Mouse (Mus musculus) activated CD4-positive, CD25-positive, alpha-beta regulatory T cell (primary cell): ENCODE measurements around the gene Olfr1168. TPM values are rescaled to one million over a fixed set of nuclear protein-coding genes. Genes with fewer than 3 reads are reported as not detected.

Experiments
- polyA plus RNA-seq, 2 experiments: library from polyadenylated mRNA; unstranded; fragments of 100-300 nt; shearing (Covaris generic); gene quantifications; one replicate each; pipeline ENCODE4 v1.2.1; 2017

The Olfr1168 gene
- not detected for polyA plus RNA-seq

DNA sequence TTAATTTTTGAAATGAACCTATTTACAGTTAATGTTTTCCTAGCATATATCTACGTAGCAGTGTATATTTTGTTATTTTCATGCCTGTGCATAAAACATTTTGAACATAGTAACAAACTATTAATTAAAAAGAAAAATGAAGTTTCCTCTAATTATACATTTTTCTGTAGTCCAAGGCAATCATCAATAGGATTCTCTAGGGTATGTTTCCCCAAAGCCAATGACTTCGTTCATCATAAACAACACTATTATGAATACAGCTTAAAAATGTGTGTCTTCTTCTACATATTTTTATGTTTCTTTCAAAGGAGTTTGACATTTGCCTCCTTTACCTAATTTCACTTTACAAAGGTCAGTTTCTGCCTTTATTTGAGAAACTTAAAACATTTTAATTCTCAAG is at the start of gene Olfr1168:
Gene Olfr1168 (plus strand): TSS at position 301 of the 400 bp plus-strand sequence.

DNA sequence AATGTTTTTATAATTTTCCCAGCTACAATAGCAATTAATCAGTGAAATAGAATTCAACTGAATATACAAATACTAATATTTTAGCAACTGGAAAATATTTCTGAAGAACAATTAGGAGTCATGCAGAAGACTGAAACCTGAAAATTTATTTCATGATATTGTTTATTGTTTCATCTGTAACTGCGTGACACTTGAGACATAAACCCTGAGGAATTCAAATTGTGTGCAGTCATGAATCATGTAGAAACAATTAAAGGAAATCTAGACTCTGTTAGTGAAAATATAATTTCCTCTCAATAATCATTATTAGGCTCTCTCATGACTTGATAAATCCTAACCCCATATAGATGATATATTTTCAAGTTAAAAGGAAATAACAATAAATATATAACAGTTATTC is 26.6 kb upstream of the Olfr1168 start, which contains the start of gene Olfr1167:
Gene Olfr1167 (minus strand): TSS at position 101 of the 400 bp plus-strand sequence.

DNA sequence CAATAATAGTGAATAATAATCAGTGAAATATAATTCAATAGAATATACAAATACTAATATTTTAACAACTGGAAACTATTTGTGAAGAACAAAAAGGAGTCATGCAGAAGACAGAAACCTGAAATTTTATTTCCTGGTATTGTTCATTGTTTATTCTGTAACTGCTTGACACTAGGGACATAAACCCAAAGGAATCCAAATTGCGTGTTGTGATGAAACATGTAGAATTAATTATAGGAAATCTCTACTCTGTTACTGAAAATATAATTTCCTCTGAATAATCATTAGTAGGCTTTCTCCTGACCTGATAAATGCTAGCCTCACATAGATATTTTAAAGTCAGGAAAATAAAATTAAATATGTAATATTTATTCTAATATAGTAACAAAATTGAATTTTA is 46.6 kb downstream of the Olfr1168 start, which contains the start of gene Olfr1170:
Gene Olfr1170 (minus strand): TSS at position 101 of the 400 bp plus-strand sequence.

Other genes starting within 250 kb of the Olfr1168 start
- not detected for gene Olfr1155, start 236.7 kb upstream of the Olfr1168 start, polyA plus RNA-seq
- under 1 TPM; 0.06 to 0.07 TPM for gene Olfr1156, start 228.8 kb upstream of the Olfr1168 start, polyA plus RNA-seq
- gene Olfr1157, start 213.6 kb upstream of the Olfr1168 start, polyA plus RNA-seq: under 1 TPM in 1 of 2 experiments, not detected in 1; 0.08 TPM
- gene Olfr74, start 207.2 kb upstream of the Olfr1168 start, polyA plus RNA-seq: not detected
- gene Olfr1158, start 191.8 kb upstream of the Olfr1168 start, polyA plus RNA-seq: not detected
- gene Olfr1160, start 173.6 kb upstream of the Olfr1168 start, polyA plus RNA-seq: not detected
- gene Olfr1161, start 159.1 kb upstream of the Olfr1168 start, polyA plus RNA-seq: under 1 TPM in 1 of 2 experiments, not detected in 1; 0.41 TPM
- under 1 TPM in 1 of 2 experiments, not detected in 1; 0.11 TPM for gene Olfr73, start 144.2 kb upstream of the Olfr1168 start, polyA plus RNA-seq
- not detected for gene Olfr1162, start 130.8 kb upstream of the Olfr1168 start, polyA plus RNA-seq
- gene Olfr1163, start 110.0 kb upstream of the Olfr1168 start, polyA plus RNA-seq: not detected
- not detected for gene Olfr1164, start 87.9 kb upstream of the Olfr1168 start, polyA plus RNA-seq
- gene Olfr1166, start 53.6 kb upstream of the Olfr1168 start, polyA plus RNA-seq: not detected
- gene Olfr1167, start 26.7 kb upstream of the Olfr1168 start, polyA plus RNA-seq: not detected
- not detected for gene Olfr1170, start 46.5 kb downstream of the Olfr1168 start, polyA plus RNA-seq
- under 1 TPM in 1 of 2 experiments, not detected in 1; 0.31 TPM for gene Olfr1173, start 98.0 kb downstream of the Olfr1168 start, polyA plus RNA-seq
- gene Olfr1174-ps, start 133.3 kb downstream of the Olfr1168 start, polyA plus RNA-seq: under 1 TPM in 1 of 2 experiments, not detected in 1; 0.69 TPM
- gene Olfr1175-ps, start 145.3 kb downstream of the Olfr1168 start, polyA plus RNA-seq: under 1 TPM in 1 of 2 experiments, not detected in 1; 0.04 TPM
- under 1 TPM in 1 of 2 experiments, not detected in 1; 0.06 TPM for gene Olfr1176, start 154.8 kb downstream of the Olfr1168 start, polyA plus RNA-seq
- not detected for gene Olfr1177-ps, start 164.6 kb downstream of the Olfr1168 start, polyA plus RNA-seq
- gene Olfr1178, start 205.2 kb downstream of the Olfr1168 start, polyA plus RNA-seq: under 1 TPM in 1 of 2 experiments, not detected in 1; 0.02 TPM
- gene Olfr1179, start 224.6 kb downstream of the Olfr1168 start, polyA plus RNA-seq: not detected
- gene Olfr1180, start 237.3 kb downstream of the Olfr1168 start, polyA plus RNA-seq: not detected
- gene Olfr1181, start 244.3 kb downstream of the Olfr1168 start, polyA plus RNA-seq: under 1 TPM in 1 of 2 experiments, not detected in 1; 0.09 TPM